Mouse (Mus musculus): ENCODE data around the gene Sptlc2. TPM values are rescaled to one million over a fixed set of nuclear protein-coding genes. Genes with fewer than 3 reads are reported as not detected.
"Not testable (repeated sequence)": the region's sequence is repeated elsewhere in the genome, so short reads cannot be mapped to it uniquely, and the experiment has no call there.

Sptlc2 gene
- polyA plus RNA-seq, 1 experiment from 2014 or later, result 72.8 TPM

DNA sequence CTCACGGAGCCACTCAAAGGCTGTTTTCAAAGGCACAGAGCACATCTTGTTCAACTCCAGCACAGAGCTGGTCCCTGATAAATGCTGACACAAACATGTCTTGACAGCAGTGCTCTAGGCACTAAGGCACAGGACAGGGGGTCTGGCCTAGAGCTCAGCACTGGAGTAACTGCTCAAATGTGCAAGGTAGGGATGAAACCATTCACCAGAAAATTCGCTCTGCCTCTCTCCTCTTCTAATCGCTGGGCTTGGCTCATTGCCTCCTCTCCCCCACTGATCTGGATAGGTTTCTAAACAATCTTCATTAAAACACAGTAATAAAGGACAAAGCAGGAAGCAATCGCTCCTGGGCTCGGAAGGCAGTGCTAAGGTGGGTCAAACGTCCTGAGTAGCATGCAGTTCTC is 57.1 kb downstream of the Sptlc2 start:
- Histone ChIP-seq H3K9me3 (replicated peaks; ENCODE audit: control insufficient read depth, low read length, poor library complexity, severe bottlenecking) (no peaks in the 10 kb centered on the region), H3K4me3 (ENCODE audit: low read depth, low read length) (no peak overlapping the region), H3K27me3 (ENCODE audit: control insufficient read depth, insufficient read depth, low read depth, low read length) (no peaks in the 10 kb centered on the region), H3K4me1 (ENCODE audit: control insufficient read depth, insufficient read depth, low read length) (peaks cover 16% of the 10 kb centered on the region), H3K27ac (ENCODE audit: low read length) (no peak overlapping the region), H3K36me3 (ENCODE audit: control insufficient read depth, insufficient read depth, low read length) (no peaks in the 10 kb centered on the region), H3K9ac (ENCODE audit: low read depth, low read length) (no peak overlapping the region), H3K4me2 (ENCODE audit: low read length) (no peak overlapping the region)
- WGBS, result 37% methylated on average over 6 of the region's 6 CpGs
- no peak for ATAC-seq

DNA sequence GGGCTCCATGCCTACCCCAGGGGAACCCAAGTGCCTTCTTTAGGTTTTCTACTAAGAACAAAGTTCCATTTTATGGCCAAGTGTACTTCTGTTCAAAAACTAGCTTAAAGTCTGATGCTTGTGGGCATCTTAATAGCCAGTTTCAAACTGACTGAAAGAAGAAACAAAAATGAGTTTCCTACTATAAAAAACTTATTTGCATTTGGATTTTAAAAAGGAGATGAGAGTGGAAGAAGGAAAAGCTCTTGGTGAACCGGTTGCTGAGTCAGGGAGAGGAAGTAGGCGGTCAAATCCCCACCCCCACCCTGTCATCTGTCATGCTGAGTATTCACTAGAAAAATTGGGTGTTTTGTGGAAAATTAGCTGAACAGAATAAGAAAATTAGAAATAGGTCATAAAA is 57.9 kb downstream of the Sptlc2 start:
- no peak for ATAC-seq
- H3K9ac ChIP-seq (ENCODE audit: low read depth, low read length), result no peak overlapping the region
- H3K27me3 ChIP-seq (ENCODE audit: control insufficient read depth, insufficient read depth, low read depth, low read length), result no peaks in the 10 kb centered on the region
- H3K4me2 ChIP-seq (ENCODE audit: low read length), result no peak overlapping the region
- H3K9me3 ChIP-seq (replicated peaks; ENCODE audit: control insufficient read depth, low read length, poor library complexity, severe bottlenecking), result no peaks in the 10 kb centered on the region
- no peak overlapping the region for H3K27ac ChIP-seq (ENCODE audit: low read length)
- H3K4me3 ChIP-seq (ENCODE audit: low read depth, low read length), result no peak overlapping the region
- peaks cover 16% of the 10 kb centered on the region for H3K4me1 ChIP-seq (ENCODE audit: control insufficient read depth, insufficient read depth, low read length)
- WGBS, result 67% methylated on average over 2 of the region's 2 CpGs
- H3K36me3 ChIP-seq (ENCODE audit: control insufficient read depth, insufficient read depth, low read length), result no peaks in the 10 kb centered on the region

GRCm38 (mm10) chr12:87328025-87328424 is 60.1 kb downstream of the Sptlc2 start:
- no peak overlapping the region for H3K9ac ChIP-seq (ENCODE audit: low read depth, low read length)
- WGBS, result 10% methylated on average over 4 of the region's 4 CpGs
- peaks cover 16% of the 10 kb centered on the region for H3K4me1 ChIP-seq (ENCODE audit: control insufficient read depth, insufficient read depth, low read length)
- peak; percentile 55; the same call in 1 of the 2 replicates for ATAC-seq
- no peak overlapping the region for H3K4me2 ChIP-seq (ENCODE audit: low read length)
- no peak overlapping the region for H3K4me3 ChIP-seq (ENCODE audit: low read depth, low read length)
- 0 out of 2 replicates have a peak overlapping the region, but pooled peaks have one; percentile 40 for H3K27ac ChIP-seq (ENCODE audit: low read length)
- no peaks in the 10 kb centered on the region for H3K27me3 ChIP-seq (ENCODE audit: control insufficient read depth, insufficient read depth, low read depth, low read length)
- no peaks in the 10 kb centered on the region for H3K36me3 ChIP-seq (ENCODE audit: control insufficient read depth, insufficient read depth, low read length)
- H3K9me3 ChIP-seq (replicated peaks; ENCODE audit: control insufficient read depth, low read length, poor library complexity, severe bottlenecking), result no peaks in the 10 kb centered on the region

DNA sequence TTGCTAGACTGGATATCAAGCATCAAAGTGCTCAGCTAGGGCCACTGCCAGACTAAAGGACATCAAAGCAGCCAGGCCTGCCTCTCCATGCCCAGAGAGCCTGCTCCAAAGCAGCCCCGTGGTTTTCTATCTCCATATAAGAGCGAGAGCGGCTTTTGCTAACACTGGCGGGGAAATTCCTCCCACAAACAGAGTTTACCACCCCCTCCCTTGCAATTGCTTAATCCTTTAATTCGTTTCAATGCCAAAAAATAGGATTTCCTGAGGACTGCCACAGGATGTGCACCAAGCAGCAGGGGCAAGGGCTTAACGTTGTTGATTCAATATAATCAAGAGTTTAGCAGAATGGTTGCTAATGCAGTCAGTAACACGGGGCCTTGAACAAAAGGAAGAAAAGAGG is 60.5 kb downstream of the Sptlc2 start:
- Histone ChIP-seq H3K27ac (ENCODE audit: low read length) (peak overlapping the region; percentile 40; the same call in 1 of the 2 replicates), H3K9ac (ENCODE audit: low read depth, low read length) (no peak overlapping the region), H3K9me3 (replicated peaks; ENCODE audit: control insufficient read depth, low read length, poor library complexity, severe bottlenecking) (no peaks in the 10 kb centered on the region), H3K36me3 (ENCODE audit: control insufficient read depth, insufficient read depth, low read length) (no peaks in the 10 kb centered on the region), H3K27me3 (ENCODE audit: control insufficient read depth, insufficient read depth, low read depth, low read length) (no peaks in the 10 kb centered on the region), H3K4me1 (ENCODE audit: control insufficient read depth, insufficient read depth, low read length) (peaks cover 16% of the 10 kb centered on the region), H3K4me2 (ENCODE audit: low read length) (no peak overlapping the region), H3K4me3 (ENCODE audit: low read depth, low read length) (no peak overlapping the region)
- ATAC-seq, result peak; percentile 84
- 9% methylated on average over 7 of the region's 7 CpGs for WGBS

GRCm38 (mm10) chr12:87325452-87325851 is 62.7 kb downstream of the Sptlc2 start:
- Histone ChIP-seq H3K9me3 (replicated peaks; ENCODE audit: control insufficient read depth, low read length, poor library complexity, severe bottlenecking) (no peaks in the 10 kb centered on the region), H3K4me2 (ENCODE audit: low read length) (no peak overlapping the region), H3K4me3 (ENCODE audit: low read depth, low read length) (no peak overlapping the region), H3K27ac (ENCODE audit: low read length) (no peak overlapping the region), H3K9ac (ENCODE audit: low read depth, low read length) (no peak overlapping the region), H3K36me3 (ENCODE audit: control insufficient read depth, insufficient read depth, low read length) (no peaks in the 10 kb centered on the region), H3K27me3 (ENCODE audit: control insufficient read depth, insufficient read depth, low read depth, low read length) (no peaks in the 10 kb centered on the region), H3K4me1 (ENCODE audit: control insufficient read depth, insufficient read depth, low read length) (peaks cover 13% of the 10 kb centered on the region; the same call in 1 of the 2 replicates)
- no peak for ATAC-seq
- WGBS, result 93% methylated on average over 3 of the region's 3 CpGs

DNA sequence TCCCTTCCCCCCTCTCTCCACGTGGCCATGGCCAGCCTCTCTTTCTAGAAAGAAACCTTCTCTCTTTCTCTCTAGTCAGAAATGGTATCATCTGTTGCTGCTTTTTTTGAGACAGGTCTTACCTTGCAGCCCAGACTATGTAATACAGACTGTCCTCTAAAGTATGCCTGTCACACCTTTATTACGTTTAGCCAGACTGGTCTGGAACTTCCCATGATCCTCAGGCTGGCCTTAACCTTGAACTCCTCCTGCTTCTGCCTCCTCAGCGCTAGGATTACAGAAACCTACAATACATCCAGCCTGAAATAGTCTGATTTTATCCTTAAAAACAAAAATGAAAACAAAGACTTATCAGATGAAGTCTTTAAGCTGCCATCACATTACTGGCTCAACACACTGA is 68.9 kb downstream of the Sptlc2 start:
- H3K4me3 ChIP-seq (ENCODE audit: low read depth, low read length), result no peak overlapping the region
- WGBS, result 85% methylated on average over 3 of the region's 3 CpGs
- H3K9ac ChIP-seq (ENCODE audit: low read depth, low read length), result no peak overlapping the region
- H3K27ac ChIP-seq (ENCODE audit: low read length), result no peak overlapping the region
- no peaks in the 10 kb centered on the region for H3K36me3 ChIP-seq (ENCODE audit: control insufficient read depth, insufficient read depth, low read length)
- no peaks in the 10 kb centered on the region for H3K27me3 ChIP-seq (ENCODE audit: control insufficient read depth, insufficient read depth, low read depth, low read length)
- H3K9me3 ChIP-seq (replicated peaks; ENCODE audit: control insufficient read depth, low read length, poor library complexity, severe bottlenecking), result no peaks in the 10 kb centered on the region
- ATAC-seq, result no peak
- H3K4me1 ChIP-seq (ENCODE audit: control insufficient read depth, insufficient read depth, low read length), result no peaks in the 10 kb centered on the region
- no peak overlapping the region for H3K4me2 ChIP-seq (ENCODE audit: low read length)

DNA sequence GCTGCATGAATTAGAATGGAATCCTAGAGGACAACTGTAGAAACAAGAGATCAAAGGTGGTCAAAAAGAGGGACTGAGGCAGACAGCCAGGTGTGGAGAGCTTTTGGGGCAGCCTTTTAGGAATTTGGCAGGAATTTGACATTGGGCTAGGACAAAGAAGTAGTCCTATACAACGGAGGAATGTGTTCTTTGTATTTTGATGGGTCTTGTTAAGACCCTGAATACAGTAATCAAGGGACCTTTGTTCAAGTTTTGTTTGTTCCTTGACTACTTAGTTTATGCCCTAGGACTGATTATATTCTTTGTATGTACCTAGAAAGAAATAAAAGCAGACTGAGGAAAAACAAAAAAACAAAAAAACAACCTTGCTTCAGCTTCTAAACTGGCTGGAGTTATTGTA is 70.2 kb downstream of the Sptlc2 start:
- H3K27me3 ChIP-seq (ENCODE audit: control insufficient read depth, insufficient read depth, low read depth, low read length), result no peaks in the 10 kb centered on the region
- 66% methylated on average over 1 of the region's 1 CpGs for WGBS
- H3K4me3 ChIP-seq (ENCODE audit: low read depth, low read length), result no peak overlapping the region
- no peak overlapping the region for H3K4me2 ChIP-seq (ENCODE audit: low read length)
- no peaks in the 10 kb centered on the region for H3K9me3 ChIP-seq (replicated peaks; ENCODE audit: control insufficient read depth, low read length, poor library complexity, severe bottlenecking)
- H3K36me3 ChIP-seq (ENCODE audit: control insufficient read depth, insufficient read depth, low read length), result no peaks in the 10 kb centered on the region
- H3K4me1 ChIP-seq (ENCODE audit: control insufficient read depth, insufficient read depth, low read length), result no peaks in the 10 kb centered on the region
- no peak overlapping the region for H3K27ac ChIP-seq (ENCODE audit: low read length)
- no peak for ATAC-seq
- no peak overlapping the region for H3K9ac ChIP-seq (ENCODE audit: low read depth, low read length)

GRCm38 (mm10) chr12:87313098-87313497 is 75.1 kb downstream of the Sptlc2 start:
- peaks cover 15% of the 10 kb centered on the region for H3K36me3 ChIP-seq (ENCODE audit: control insufficient read depth, insufficient read depth, low read length)
- no peaks in the 10 kb centered on the region for H3K4me1 ChIP-seq (ENCODE audit: control insufficient read depth, insufficient read depth, low read length)
- no peak overlapping the region for H3K9ac ChIP-seq (ENCODE audit: low read depth, low read length)
- H3K4me2 ChIP-seq (ENCODE audit: low read length), result no peak overlapping the region
- ATAC-seq, result no peak
- H3K4me3 ChIP-seq (ENCODE audit: low read depth, low read length), result no peak overlapping the region
- H3K27ac ChIP-seq (ENCODE audit: low read length), result no peak overlapping the region
- WGBS, result 60% methylated on average over 2 of the region's 2 CpGs
- H3K27me3 ChIP-seq (ENCODE audit: control insufficient read depth, insufficient read depth, low read depth, low read length), result no peaks in the 10 kb centered on the region
- H3K9me3 ChIP-seq (replicated peaks; ENCODE audit: control insufficient read depth, low read length, poor library complexity, severe bottlenecking), result no peaks in the 10 kb centered on the region

DNA sequence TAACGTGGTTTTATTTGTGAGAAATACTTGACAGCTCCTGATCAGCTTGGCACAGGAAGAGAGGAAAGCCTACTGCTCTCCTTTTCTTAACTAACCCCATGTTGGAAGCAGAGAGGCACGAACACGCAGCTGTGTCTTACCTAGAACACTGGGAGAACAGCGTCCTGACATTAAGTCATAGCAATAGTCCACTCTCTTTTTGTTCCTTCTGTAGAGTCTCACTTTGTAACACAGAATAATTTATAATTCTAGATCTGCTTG is 81.6 kb downstream of the Sptlc2 start:
- H3K4me1 ChIP-seq (ENCODE audit: control insufficient read depth, insufficient read depth, low read length); H3K27me3 ChIP-seq (ENCODE audit: control insufficient read depth, insufficient read depth, low read depth, low read length); H3K9me3 ChIP-seq (replicated peaks; ENCODE audit: control insufficient read depth, low read length, poor library complexity, severe bottlenecking); H3K4me3 ChIP-seq (ENCODE audit: low read depth, low read length); H3K9ac ChIP-seq (ENCODE audit: low read depth, low read length); H3K36me3 ChIP-seq (ENCODE audit: control insufficient read depth, insufficient read depth, low read length); H3K27ac ChIP-seq (ENCODE audit: low read length); H3K4me2 ChIP-seq (ENCODE audit: low read length): not testable (repeated sequence)
- 0 out of 2 replicates have a peak, but pooled peaks have one; percentile 59 for ATAC-seq
- 63% methylated on average over 4 of the region's 4 CpGs for WGBS

All from midbrain, embryonic 16.5 days (tissue).